Mouse (Mus musculus): ENCODE results near the gene Cdh4.

Gene Cdh4

DNA sequence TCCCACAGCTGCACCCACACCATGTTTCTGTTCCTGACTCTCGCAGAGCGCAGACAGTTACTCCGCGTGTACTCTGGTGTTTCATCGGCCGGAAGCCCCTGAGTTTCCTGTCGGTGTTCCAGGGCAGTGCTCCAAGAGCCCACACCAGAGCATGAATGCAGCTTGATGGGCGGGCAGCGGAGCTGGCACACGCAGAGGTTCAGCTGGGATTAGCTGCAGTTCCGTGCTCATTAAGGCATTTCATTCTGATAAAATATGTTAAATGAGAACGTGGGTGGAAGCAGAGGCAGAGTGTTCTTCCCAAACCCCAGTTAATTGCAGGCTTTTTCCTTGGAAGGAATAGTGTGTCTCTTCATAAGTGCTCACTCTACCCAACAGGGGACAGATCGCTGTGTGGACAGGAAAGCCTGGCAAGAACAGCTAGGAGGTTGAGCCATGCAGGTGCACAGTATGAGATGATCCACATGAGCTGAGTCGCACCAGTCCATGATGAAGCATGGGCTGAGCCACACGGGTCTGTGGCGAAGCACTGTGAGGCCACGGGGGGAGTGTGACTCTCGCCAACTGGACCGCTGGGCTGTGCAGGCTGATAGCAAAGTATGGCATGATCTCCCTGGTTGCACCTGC lies 357.8 kb downstream of the Cdh4 start:
- no peak for DNase-seq

DNA sequence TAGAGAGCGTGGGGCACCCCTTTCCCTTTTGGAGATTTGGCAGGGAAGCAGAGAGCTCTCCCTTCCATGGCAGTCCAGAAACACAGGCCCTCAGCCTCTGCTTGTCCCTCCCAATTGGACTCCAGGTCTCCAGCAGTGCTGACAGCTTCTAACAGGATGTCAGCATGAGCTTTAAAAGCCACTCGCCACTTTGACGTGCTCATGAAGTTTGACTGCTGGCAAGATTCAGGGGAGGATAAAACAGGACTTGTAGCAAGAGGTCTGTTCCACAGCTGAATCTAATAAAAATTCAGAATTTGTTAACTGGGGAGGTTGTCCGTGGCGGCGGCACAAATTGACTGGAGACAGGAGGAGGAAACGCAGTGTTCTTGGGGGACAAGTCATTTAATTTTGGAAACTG lies 358.8 kb downstream of the Cdh4 start:
- no peak for DNase-seq

DNA sequence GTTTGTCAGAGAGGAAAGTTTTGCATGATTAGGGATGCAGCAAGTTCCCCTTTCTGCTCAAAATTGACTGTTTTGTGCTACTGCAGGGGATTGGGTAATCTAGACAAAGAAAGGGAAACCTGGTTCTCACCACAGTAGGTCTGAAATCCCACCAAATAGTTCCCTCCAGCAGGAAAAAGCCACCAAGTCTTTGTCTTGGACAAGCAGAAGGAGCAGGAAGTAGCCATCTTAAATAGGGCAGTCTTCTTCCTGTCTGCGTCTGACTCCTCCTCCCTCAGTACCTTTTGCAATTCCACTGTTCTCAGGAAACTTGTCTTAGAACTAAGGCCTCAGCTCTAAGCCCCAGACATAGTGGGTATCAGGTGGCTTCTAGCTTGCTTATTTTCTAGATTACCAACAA lies 360.2 kb downstream of the Cdh4 start:
- no peak for DNase-seq

DNA sequence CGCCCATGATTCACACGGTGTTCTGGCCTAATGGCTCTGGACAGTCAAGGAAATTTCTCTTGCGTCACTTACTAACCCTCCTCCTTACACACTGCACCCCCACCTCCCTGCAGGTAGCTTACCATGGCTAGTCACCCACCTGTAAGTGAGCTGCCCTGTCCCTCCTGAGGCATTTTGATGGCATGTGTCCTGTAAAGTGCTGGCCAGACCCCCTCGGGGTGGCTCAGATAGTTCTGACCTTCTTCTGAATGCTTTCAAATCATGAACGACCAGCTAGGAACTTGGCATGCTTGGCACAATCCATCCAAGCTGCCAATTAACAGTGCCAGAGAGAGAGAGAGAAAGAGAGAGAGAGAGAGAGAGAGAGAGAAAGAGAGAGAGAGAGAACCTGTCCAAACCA lies 368.9 kb downstream of the Cdh4 start:
- DNase-seq, result no peak

DNA sequence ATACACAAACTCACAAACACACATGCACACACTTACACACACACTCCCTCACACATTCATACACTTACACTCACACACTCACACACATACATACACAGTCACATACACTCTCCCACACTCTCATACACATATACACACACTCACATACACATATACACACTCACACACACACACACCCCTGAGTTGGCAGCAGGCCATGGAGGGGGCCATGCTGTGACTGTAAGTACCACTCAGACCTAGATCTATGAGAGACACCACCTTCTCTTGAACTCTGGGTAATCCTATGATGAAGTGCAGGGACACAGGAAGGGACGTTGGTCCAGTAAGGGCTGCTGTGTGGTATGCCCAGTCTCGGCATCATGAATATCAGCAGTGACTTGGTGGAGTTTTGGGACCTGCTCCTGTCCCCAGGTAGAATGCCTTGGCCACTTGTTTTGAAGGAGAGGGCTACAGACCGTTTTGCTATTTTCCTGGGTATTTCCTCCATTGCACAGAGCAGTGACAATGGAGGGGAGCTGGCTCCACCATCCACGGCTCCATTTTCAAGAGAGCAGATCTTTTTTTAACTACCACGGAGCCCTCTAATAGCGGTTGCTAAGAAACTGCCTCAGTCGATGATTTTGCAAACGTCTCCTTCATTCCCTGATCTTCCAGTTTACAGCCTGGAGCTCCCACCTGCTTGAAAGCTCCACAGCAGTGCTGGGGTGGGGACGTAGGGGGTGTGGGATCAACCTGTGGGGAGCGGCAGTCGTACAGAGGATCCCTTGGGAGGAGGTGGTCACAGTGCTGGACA lies 371.0 kb downstream of the Cdh4 start:
- no peak for DNase-seq

DNA sequence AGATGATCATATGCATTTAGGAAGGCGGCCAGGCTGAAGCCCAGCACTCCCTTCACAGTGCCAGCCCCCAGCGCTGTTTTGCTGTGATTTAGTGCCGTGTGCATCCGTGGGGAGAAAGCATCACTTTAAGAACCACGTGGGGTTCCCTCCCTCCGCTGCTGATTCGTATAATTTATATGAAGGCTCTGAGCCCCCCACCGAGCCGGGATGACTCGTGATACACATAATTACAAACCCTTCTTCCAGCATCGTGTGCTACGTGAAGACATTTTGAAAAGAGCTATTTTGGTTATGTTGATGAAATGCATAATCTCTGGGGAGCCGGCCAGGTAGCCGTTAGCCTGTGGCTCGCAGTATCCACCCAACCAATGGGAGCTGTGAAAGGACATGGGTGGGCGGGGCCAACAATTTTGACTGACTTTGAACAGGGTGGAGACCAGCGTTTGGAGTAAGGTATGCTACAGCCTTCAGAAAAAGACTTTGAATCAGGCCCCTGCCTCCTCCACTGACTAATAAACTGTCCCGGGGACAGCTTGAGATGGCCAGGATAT lies 382.6 kb downstream of the Cdh4 start:
- no peak for DNase-seq

DNA sequence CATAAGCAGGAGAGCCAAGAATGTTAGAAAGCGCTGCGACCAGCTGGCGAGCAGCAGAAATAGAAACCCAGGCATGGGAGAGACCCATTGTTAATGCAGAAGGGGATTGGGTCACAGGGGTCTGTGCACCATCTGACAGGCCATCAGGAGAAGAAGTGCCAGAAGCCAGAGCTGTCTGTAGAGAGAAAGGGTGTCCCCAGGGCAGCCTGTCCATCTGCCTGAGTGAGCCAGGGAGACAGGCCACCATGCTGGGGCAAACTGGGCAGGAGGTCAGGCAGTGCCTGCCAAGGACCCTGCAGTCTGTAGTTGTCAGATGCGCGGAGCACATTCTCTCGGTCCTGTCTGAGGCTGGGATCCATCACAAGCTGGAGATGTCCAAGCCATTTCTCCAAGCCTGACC lies 386.7 kb downstream of the Cdh4 start:
- DNase-seq, result no peak

- DNase-seq, result no peak
Measured at GRCm38 (mm10) chr2:179829972-179830371, 387.7 kb downstream of the Cdh4 start.

DNA sequence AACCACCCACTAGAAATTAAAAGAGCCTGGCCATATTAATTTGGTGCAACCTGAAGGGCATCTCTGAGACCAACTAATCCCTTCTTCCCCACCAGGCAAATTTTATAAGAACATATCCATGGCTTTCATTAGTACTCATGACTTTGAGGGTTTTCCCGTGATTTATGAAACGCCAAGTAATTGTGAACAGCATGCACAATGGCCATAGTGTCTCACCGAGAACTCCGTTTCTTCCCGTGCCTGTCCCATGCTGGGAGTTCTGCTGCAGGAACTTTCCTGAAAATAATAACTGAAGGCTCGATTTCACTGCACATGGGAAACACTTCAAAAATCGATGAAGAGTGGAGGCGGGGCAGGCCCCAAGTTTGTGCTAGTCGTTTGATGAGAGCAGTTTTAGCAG lies 392.7 kb downstream of the Cdh4 start:
- no peak for DNase-seq

GRCm38 (mm10) chr2:179835570-179835969 lies 393.3 kb downstream of the Cdh4 start:
- no peak for DNase-seq

DNA sequence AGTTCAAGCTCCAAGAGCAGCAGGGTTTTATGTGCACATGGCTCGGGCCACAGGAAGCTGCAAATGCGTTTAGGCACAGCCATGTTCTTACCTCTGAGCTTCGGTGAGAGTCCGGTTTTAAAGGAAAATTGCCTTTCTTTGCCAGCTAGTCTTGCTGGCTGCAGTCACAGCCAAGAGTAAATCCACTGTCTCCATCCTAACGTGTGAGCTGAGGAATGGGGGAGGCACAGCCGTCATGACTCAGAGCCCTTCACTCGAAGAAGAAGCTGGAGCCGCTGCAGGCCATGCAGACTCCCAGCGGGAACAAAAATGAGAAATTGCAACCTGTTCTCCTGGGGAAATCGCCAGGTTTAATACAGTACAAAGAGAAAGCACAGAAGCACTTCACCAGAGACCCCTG lies 395.0 kb downstream of the Cdh4 start:
- DNase-seq, result no peak

GRCm38 (mm10) chr2:179838036-179838435 lies 395.8 kb downstream of the Cdh4 start:
- no peak for DNase-seq

- no peak for DNase-seq
Measured at GRCm38 (mm10) chr2:179842610-179843389, 400.6 kb downstream of the Cdh4 start.

DNA sequence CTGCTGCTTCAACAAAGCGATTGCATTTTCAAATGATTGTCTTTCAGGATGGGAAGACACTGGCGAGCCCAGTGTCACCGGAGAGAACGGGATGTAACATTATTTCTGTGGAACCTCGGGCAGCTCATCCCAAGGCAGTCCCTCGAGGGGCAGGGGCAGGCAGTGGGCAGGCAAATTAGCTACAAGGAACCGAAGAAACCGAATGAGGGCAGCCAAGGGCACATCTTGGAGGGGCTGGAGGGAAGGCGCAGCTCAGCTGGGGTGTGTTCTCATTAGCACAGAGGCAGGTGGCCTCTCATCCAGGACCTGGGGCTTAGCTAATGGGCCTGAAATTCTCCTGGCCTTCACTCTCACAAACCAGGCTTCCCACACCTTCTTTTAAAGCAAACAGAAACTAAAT lies 407.5 kb downstream of the Cdh4 start:
- DNase-seq, result no peak

- no peak for DNase-seq
Measured at GRCm38 (mm10) chr2:179852169-179852568, 409.9 kb downstream of the Cdh4 start.

DNA sequence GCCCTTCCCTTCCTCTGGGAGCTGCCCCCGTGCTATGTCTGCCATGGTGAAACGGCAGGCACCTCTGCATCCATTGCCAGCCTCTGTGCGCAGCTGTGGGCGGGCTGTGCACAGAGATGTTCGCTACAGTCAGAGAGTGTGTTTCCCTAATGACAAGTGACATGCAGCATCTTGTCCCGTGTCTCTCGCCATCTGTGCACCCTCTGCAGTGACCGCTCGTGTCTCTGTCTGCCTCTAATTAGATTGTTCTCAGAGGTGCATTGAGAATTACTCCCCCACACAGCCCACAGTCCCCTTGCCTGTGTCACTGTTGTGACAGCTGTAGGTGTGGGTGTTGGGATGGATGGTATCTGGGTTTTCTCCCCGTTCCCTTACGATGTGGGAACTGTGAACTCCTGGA lies 410.6 kb downstream of the Cdh4 start:
- DNase-seq, result no peak

DNA sequence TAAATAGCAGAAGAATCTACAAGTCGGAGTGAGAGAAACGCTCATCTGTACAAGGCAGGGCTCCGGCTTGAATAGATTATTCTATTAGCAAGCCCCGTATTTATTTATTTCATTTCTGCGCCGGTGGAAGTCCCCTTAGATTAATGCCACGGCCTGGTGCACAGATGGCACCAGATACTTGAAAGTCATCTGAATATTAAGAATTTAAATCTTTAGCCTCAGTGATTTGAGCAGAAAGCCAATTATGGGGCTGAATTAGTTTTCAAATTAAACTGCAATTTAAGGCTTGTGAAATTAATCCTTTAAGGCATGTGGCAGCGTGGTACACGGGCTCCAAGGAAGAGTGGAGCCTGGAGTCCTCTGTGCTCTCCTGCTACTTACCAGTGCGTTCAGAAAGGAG lies 411.7 kb downstream of the Cdh4 start:
- no peak for DNase-seq

DNA sequence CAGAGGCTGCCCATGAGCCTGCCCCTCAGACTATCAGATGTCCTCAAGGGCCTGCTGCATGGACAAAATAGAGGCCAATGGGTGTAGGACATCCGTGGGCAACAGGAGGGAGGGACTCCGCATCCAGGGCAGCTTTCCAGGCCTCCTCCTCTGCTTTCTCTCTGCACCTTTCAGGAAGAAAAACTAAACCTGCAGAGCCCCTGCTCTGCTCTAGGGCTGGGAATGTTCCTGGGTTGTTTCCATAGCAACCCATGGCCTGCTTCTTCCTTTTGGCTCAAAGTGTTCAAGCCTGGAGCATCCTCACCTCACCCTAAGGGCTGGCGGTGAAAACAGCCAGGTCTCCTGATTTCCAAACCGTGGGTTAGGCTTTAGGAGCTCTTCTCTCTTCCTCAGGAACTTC lies 414.9 kb downstream of the Cdh4 start:
- DNase-seq, result no peak

DNA sequence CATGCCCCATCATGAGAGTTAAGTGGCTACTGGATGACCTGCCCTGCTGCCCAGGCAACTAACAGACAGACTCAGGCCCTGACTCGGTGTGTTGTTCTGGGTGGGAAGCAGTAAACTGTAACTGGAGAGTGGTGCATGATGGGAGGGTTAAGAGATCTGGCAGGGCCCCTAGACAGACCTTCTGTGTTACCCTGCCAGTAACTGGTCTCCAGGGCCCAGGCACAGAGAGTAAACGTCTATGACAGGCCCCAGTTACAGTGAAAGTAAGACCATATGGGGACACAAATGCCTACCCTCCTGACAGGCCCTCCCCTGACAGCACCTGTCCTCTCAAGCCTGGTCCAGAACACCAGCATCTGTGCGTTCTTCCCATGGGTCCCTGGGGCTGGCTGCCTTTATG lies 420.4 kb downstream of the Cdh4 start:
- no peak for DNase-seq

- no peak for DNase-seq
Measured at GRCm38 (mm10) chr2:179863266-179863665, 421.0 kb downstream of the Cdh4 start.

DNA sequence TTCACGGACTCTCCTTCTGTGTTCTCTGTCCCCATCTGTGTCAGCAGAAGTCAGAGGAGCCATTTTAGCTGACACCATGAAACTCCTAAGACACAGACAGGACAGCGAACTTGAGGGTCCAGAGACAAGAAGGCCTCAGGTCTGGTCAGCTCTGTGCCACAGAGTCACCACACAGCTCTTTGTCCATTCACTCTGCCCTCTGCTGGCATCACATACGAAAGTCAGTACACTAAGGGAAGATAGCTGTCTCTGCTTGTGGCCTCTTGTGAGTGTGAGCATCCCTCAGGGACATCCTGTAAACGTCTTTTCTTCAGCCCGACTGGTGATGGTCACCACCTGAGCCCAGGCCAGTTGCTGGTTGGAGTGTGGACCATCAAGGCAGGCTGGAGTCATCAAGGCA lies 422.9 kb downstream of the Cdh4 start:
- no peak for DNase-seq

DNA sequence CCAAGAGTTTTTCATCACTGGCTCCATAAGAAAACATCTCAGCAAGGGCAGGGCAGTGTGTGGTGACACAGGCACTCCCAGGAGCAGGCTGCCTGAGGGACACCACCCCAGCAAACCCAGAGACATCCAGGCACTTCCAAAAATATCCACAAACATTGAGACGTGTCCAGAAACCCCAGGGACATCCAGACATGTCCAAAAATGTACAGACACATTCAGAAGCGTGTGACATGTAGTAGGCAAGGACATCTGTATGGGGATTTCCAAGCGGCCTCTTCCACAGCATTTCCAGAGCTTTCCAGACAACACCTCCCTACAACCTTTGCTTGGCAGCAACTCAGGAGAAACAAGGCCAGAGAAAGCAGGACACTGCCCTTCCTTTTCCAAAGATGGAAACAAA lies 425.4 kb downstream of the Cdh4 start:
- DNase-seq, result no peak

DNA sequence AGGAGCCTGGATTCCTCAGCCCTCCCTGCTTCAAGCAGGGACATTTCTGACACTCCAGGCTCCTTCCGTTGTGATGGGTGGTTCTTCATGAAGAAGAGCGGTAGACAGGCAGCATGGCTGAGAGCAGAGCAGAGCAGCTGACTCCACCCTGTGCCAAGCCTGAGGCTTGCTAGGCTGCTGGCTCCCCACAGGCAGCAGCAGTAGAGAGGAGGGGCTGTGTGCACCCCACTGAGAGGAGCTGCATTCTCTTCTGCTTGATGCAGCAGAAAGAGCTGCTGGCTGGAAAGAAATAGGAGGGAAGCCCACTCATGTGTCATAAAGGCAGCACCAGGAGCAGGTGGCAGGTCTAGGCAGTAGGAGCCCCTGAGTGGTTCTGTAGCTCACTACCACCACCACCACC lies 427.6 kb downstream of the Cdh4 start:
- no peak for DNase-seq

DNA sequence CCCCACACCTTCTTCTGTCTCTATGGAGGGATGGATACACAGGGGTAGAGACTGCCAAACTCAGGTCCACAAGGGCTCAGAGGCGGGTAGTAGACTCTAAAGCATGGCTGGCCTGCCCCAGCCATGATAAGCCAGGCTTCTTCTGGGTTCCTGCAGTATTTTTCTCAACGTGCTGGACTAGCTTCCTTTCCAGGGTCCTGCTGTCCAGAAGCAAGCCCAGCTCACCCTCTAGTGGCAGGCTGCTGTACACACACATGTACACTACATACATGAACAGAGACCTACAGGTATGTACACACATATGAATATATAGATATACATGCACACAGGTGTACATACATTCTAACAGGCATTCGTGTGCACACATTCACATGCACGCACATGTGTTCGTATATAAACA lies 430.5 kb downstream of the Cdh4 start:
- DNase-seq, result no peak

Data from cerebellum, adult 9-10 months (tissue).